Mouse (Mus musculus) intestine, postnatal 0 days (tissue): ENCODE results near the gene Zbtb24. TPM values are rescaled to one million over a fixed set of nuclear protein-coding genes. Genes with fewer than 3 reads are reported as not detected.

ENCODE experiments used
- ATAC-seq: fragments of 200-750 bp; cut with Nextera tagmentation; 2 replicates; pipeline ENCODE4 v1.8.0; 2017; ENCODE audit warnings: mild to moderate bottlenecking, moderate TSS enrichment, moderate library complexity
- H3K27ac ChIP-seq: fragments of 300-500 bp; sonication (generic); 2 replicates; pipeline ENCODE4 v1.5.1; 2014; ENCODE audit warnings: mild to moderate bottlenecking, low read depth, low read length, moderate library complexity
- H3K27me3 ChIP-seq: fragments of 300-500 bp; sonication (generic); replicated peaks from 2 replicates; pipeline ENCODE4 v1.6.1; 2014; ENCODE audit warnings: low read length, mixed read lengths; ENCODE audit not compliant: control insufficient read depth, insufficient read depth
- H3K36me3 ChIP-seq: fragments of 300-500 bp; sonication (generic); 2 replicates; pipeline ENCODE4 v1.6.1; 2014; ENCODE audit warnings: mild to moderate bottlenecking, moderate library complexity; ENCODE audit not compliant: control insufficient read depth, insufficient read depth
- H3K4me1 ChIP-seq: fragments of 300-500 bp; sonication (generic); replicated peaks from 2 replicates; pipeline ENCODE4 v1.6.1; 2014; ENCODE audit warnings: antibody characterized with exemption, low read length, mixed read lengths; ENCODE audit not compliant: control insufficient read depth, insufficient read depth
- H3K4me2 ChIP-seq: fragments of 300-500 bp; sonication (generic); replicated peaks from 2 replicates; pipeline ENCODE4 v1.6.1; 2014; ENCODE audit warnings: low read depth, mild to moderate bottlenecking, moderate library complexity
- H3K4me3 ChIP-seq: fragments of 300-500 bp; sonication (generic); 2 replicates; pipeline ENCODE4 v1.5.1; 2014; ENCODE audit warnings: low read depth, low read length
- H3K9ac ChIP-seq: fragments of 300-500 bp; sonication (generic); 2 replicates; pipeline ENCODE4 v1.6.1; 2014; ENCODE audit warnings: mild to moderate bottlenecking, low read depth, low read length
- H3K9me3 ChIP-seq: fragments of 300-500 bp; sonication (generic); 2 replicates; pipeline ENCODE4 v1.6.1; 2016; ENCODE audit warnings: mixed run types; ENCODE audit not compliant: control insufficient read depth
- CTCF ChIP-seq: sonication (generic); IDR thresholded peaks from 2 replicates; pipeline ENCODE4 v1.5.1; 2016; ENCODE audit warnings: low read depth, mild to moderate bottlenecking, control low read depth, antibody characterized with exemption, moderate library complexity
- WGBS: fragments of 180-500 bp; shearing (Covaris S2); extraction: QIAGEN DNeasy Blood & Tissue Kit; methylation state at CpG from one replicate; pipeline ENCODE4 v1.1.7; 2014; 5-methylcytosine and 5-hydroxymethylcytosine counted together
- polyA plus RNA-seq: library from polyadenylated mRNA; unstranded; fragments of >200 nt; fragmentation: Nextera tagmentation; extraction: Ambion mirVana; gene quantifications from 2 replicates; pipeline ENCODE4 v1.2.1, GENCODE M21; 2015

Zbtb24 gene
- polyA plus RNA-seq, 1 experiment from 2014 or later, result 12.9 TPM

GRCm38 (mm10) chr10:41420496-41421200 is 29.5 kb upstream of the Zbtb24 start:
- Histone ChIP-seq H3K4me1 (no peaks in the 10 kb centered on the region), H3K27me3 (no peaks in the 10 kb centered on the region), H3K36me3 (no peaks in the 10 kb centered on the region), H3K9me3 (0 out of 2 replicates have a peak, but pooled peaks cover 6% of the 10 kb centered on the region), H3K9ac (no peak overlapping the region), H3K4me2 (no peak overlapping the region), H3K4me3 (no peak overlapping the region), H3K27ac (no peak overlapping the region)
- 57% methylated on average over 9 of the region's 9 CpGs for WGBS
- no peak for ATAC-seq
- TF ChIP-seq CTCF, result no peak

- Histone ChIP-seq H3K4me1 (no peaks in the 10 kb centered on the region), H3K27me3 (no peaks in the 10 kb centered on the region), H3K36me3 (no peaks in the 10 kb centered on the region), H3K9me3 (no peaks in the 10 kb centered on the region), H3K27ac (no peak overlapping the region), H3K9ac (no peak overlapping the region), H3K4me2 (no peak overlapping the region), H3K4me3 (no peak overlapping the region)
- no peak for TF ChIP-seq CTCF
- ATAC-seq, result no peak
- 92% methylated on average over 2 of the region's 2 CpGs for WGBS
Observed at GRCm38 (mm10) chr10:41423681-41424080, 26.5 kb upstream of the Zbtb24 start.

- 42% methylated on average over 6 of the region's 6 CpGs for whole genome bisulfite sequencing
- no peaks in the 10 kb centered on the region for H3K4me1 ChIP-seq
- TF ChIP-seq CTCF, result no peak
Observed at GRCm38 (mm10) chr10:41426368-41426767, 23.8 kb upstream of the Zbtb24 start.

GRCm38 (mm10) chr10:41434624-41435023 is 15.6 kb upstream of the Zbtb24 start:
- H3K4me3 ChIP-seq, result no peak overlapping the region
- no peaks in the 10 kb centered on the region for H3K27me3 ChIP-seq
- H3K27ac ChIP-seq, result no peak overlapping the region
- H3K9ac ChIP-seq, result no peak overlapping the region
- 30% methylated on average over 4 of the region's 4 CpGs for WGBS
- H3K4me2 ChIP-seq, result no peak overlapping the region
- no peak for ATAC-seq
- no peaks in the 10 kb centered on the region for H3K9me3 ChIP-seq
- H3K4me1 ChIP-seq, result no peaks in the 10 kb centered on the region
- H3K36me3 ChIP-seq, result no peaks in the 10 kb centered on the region
- peak; percentile 76 for TF ChIP-seq CTCF

More at GRCm38 (mm10) chr10:41426368-41426767, 23.8 kb upstream of the Zbtb24 start:
- H3K4me2 ChIP-seq, result no peak overlapping the region
- H3K9me3 ChIP-seq, result no peaks in the 10 kb centered on the region
- no peak for ATAC-seq
- no peak overlapping the region for H3K9ac ChIP-seq
- no peak overlapping the region for H3K4me3 ChIP-seq
- H3K27me3 ChIP-seq, result no peaks in the 10 kb centered on the region
- H3K27ac ChIP-seq, result no peak overlapping the region
- no peaks in the 10 kb centered on the region for H3K36me3 ChIP-seq

- Histone ChIP-seq H3K9ac (no peak overlapping the region), H3K4me1 (no peaks in the 10 kb centered on the region), H3K4me2 (no peak overlapping the region), H3K9me3 (no peaks in the 10 kb centered on the region), H3K4me3 (no peak overlapping the region), H3K27me3 (no peaks in the 10 kb centered on the region), H3K27ac (no peak overlapping the region), H3K36me3 (no peaks in the 10 kb centered on the region)
- 22% methylated on average over 3 of the region's 3 CpGs for WGBS
- TF ChIP-seq CTCF, result no peak
- no peak for ATAC-seq
Observed at GRCm38 (mm10) chr10:41435141-41435540, 15.0 kb upstream of the Zbtb24 start.

- peaks cover 10% of the 10 kb centered on the region; the same call in 1 of the 2 replicates for H3K4me1 ChIP-seq
- no peak for ATAC-seq
- no peaks in the 10 kb centered on the region for H3K9me3 ChIP-seq
- no peak overlapping the region for H3K9ac ChIP-seq
- no peak overlapping the region for H3K4me3 ChIP-seq
- H3K4me2 ChIP-seq, result no peak overlapping the region
- peaks cover 4% of the 10 kb centered on the region; the same call in 1 of the 2 replicates for H3K36me3 ChIP-seq
- H3K27ac ChIP-seq, result no peak overlapping the region
- no peaks in the 10 kb centered on the region for H3K27me3 ChIP-seq
- WGBS, result 85% methylated on average over 1 of the region's 1 CpGs
- TF ChIP-seq CTCF, result no peak
Observed at GRCm38 (mm10) chr10:41448216-41448615, 2.0 kb upstream of the Zbtb24 start.
